Mouse (Mus musculus) activated CD4-positive, CD25-positive, alpha-beta regulatory T cell (primary cell): ENCODE results near the gene Bhlhb9. TPM values are rescaled to one million over a fixed set of nuclear protein-coding genes. Genes with fewer than 3 reads are reported as not detected.

Experiments used
- polyA plus RNA-seq, 2 experiments: library from polyadenylated mRNA; unstranded; fragments of 100-300 nt; shearing (Covaris generic); gene quantifications; one replicate each; pipeline ENCODE4 v1.2.1; 2017

Gene Bhlhb9
- polyA plus RNA-seq = 10 to 100 TPM; 25.3 to 27.9 TPM

DNA sequence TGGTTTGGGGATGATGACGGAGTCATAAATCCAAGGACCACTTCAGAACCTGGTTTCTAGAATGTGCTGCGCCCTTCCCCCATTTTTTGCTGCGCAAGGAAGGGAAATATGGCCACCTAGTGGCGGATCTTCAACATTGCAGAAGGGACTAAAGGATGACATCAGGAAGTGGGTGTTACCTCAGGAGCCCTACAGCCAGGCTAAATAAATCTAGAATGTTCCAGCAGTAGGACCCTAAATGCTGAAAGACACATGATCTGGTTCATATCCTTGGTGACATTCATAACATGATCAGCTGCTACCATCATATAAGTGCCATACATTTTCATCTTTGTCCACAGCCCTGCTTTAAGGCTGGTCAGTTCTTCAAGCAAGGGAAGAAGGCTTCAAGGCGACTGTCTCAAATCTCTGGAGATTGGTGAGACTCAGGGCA lies at the start of gene Bhlhb9:
Gene Bhlhb9, plus strand, starts transcription at position 383 of the 433 bp plus-strand sequence.

DNA sequence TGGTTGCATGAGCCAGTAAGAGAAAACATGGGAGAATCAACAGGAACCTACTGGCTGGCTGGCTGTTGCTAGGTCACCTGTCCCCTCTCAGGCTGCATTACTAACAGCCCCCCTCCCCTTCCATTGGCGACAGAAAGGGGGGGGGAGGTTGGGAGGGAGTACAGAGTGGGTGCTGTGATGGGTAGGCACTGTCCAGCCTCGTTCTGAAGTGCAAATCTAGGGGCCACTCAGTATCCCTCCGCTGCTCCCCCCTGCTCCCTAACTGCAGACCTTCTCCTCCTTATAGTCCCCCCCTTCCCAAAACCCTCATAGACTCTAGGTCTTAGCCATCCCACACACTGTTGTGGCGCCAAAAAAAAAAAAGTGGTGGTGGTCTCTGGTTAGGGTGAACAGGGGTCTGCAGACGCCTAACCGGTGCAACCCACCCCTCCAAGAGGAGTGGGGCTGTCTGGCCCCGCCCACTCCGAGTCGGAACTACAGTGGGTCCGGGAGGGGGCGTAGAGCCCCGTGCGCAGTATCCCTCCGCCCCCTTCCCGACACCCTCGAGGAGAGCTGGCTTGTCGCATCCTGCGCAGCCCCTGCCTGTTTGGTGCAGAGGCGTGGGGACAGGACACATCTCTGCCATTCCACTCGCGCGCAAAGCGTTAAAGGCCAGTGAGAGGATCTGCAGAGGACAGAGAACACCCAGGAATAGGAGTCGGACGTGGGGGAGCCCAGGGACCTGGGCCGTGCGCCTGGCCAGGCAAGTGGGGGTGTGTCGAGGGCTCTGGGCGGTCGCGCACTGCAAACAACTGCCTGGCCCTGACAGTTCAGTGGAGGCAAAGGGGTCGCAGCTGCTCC lies 41.3 kb downstream of the Bhlhb9 start, which contains the start of gene Gprasp2:
Gene Gprasp2, plus strand, starts transcription at position 514 of the 840 bp plus-strand sequence.

Other genes starting within 250 kb of the Bhlhb9 start
- gene Nxf7, start 198.8 kb upstream of the Bhlhb9 start, polyA plus RNA-seq = not detected
- not detected for gene Prame, start 169.9 kb upstream of the Bhlhb9 start, polyA plus RNA-seq
- gene Tcp11x2, start 103.8 kb upstream of the Bhlhb9 start, polyA plus RNA-seq = not detected
- gene Tmsb15a, start 72.3 kb upstream of the Bhlhb9 start, polyA plus RNA-seq = not detected
- 10 to 100 TPM; 11.2 to 19.8 TPM for gene Armcx5, start 54.9 kb upstream of the Bhlhb9 start, polyA plus RNA-seq
- 10 to 100 TPM; 11.9 to 20.2 TPM for gene Gprasp1, start 54.9 kb upstream of the Bhlhb9 start, polyA plus RNA-seq
- gene Gprasp2, start 41.4 kb downstream of the Bhlhb9 start, polyA plus RNA-seq = 1 to 10 TPM; 2.9 to 3.4 TPM
- gene Arxes2, start 196.2 kb downstream of the Bhlhb9 start, polyA plus RNA-seq = 10 to 100 TPM; 10.2 TPM
- gene Arxes1, start 235.8 kb downstream of the Bhlhb9 start, polyA plus RNA-seq = not detected